In the genomic region with DNA sequence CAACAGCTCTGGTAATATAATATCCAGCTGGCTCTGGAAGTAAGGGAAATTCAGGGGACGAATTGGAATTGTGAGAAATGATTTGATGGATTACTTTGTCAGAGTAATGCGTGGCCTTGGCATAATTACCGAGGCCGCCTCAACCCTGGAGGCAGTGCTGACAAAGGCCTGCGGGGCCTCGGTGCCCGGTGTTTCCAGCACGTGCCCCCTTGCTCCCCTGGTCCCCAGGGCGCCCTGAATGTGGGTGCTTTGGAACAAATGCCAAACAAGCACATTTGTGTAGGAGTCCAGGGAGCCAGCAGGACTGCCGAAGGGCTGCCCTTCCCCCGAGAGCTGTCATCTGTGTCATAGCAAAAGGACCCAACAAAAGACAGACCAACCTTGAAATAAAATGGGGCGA, we compare ENCODE assay signal across 16 mouse cellular contexts.
DNase-seq lines count a peak whose midpoint lies in the region; ATAC-seq lines count a peak whose summit lies in the region.
"Had no signal": no experiment of that assay in that cellular context is flagged by ENCODE, and none has a peak within 500 bp of the region (broad histone marks: within the 10 kb centered on the region; RNA-seq: fewer than 3 reads in every experiment).

No protein-coding gene starts in this region.

- DNase-seq in hindbrain, embryonic 11.5 days (ENCODE audit: low spot score) = peak; percentile 35
- DNase-seq in adrenal gland, adult 2 months = peak; percentile 88
- DNase-seq in embryonic facial prominence, embryonic 10.5 days (ENCODE audit: low spot score) = peak; percentile 23
- peak; percentile 62 for DNase-seq in limb, embryonic 10.5 days (ENCODE audit: low spot score)
- DNase-seq in right cerebral cortex, postnatal 25 days = no peak
- DNase-seq in B cell, adult 2 months = no peak
- DNase-seq in layer of hippocampus, adult 9-10 months (ENCODE audit: low spot score) = no peak
- DNase-seq: cerebellum, postnatal 25 days; liver, embryonic 13.5 days; thymus, postnatal 25 days had no signal

- H3K27ac ChIP-seq in hindbrain, embryonic 11.5 days (ENCODE audit: low read depth, low read length) = no peak overlapping the region
- no peak overlapping the region for H3K27ac ChIP-seq in hindbrain, embryonic 16.5 days (ENCODE audit: low read depth, low read length)
- H3K27ac ChIP-seq in embryonic facial prominence, embryonic 10.5 days (replicated peaks) = peak overlapping the region; percentile 75
- peak overlapping the region; percentile 82 for H3K27ac ChIP-seq in limb, embryonic 10.5 days
- H3K27ac ChIP-seq: liver, embryonic 13.5 days; neural tube, embryonic 12.5 days had no signal

- H3K27me3 ChIP-seq in hindbrain, embryonic 11.5 days (ENCODE audit: control insufficient read depth, insufficient read depth, low read length) = no peaks in the 10 kb centered on the region
- peaks cover 3% of the 10 kb centered on the region; the same call in 1 of the 2 replicates for H3K27me3 ChIP-seq in hindbrain, embryonic 16.5 days (replicated peaks; ENCODE audit: control insufficient read depth, insufficient read depth, low read length)
- peaks cover 14% of the 10 kb centered on the region; the same call in 1 of the 2 replicates for H3K27me3 ChIP-seq in embryonic facial prominence, embryonic 10.5 days (replicated peaks; ENCODE audit: low read depth, poor library complexity, severe bottlenecking)
- H3K27me3 ChIP-seq in limb, embryonic 10.5 days (ENCODE audit: low read depth, poor library complexity, severe bottlenecking) = no peaks in the 10 kb centered on the region
- H3K27me3 ChIP-seq: liver, embryonic 13.5 days had no signal

- 0 out of 2 replicates have a peak, but pooled peaks have one; percentile 47 for ATAC-seq in hindbrain, embryonic 11.5 days (ENCODE audit: low FRiP score)
- ATAC-seq in hindbrain, embryonic 16.5 days = no peak
- ATAC-seq: activated CD4-positive, CD25-positive, alpha-beta regulatory T cell, adult 4 months; inflammation-experienced regulatory T-cells, adult 6 months; lung, postnatal 0 days had no signal

- 38% methylated on average over 12 of the region's 12 CpGs for WGBS in hindbrain, embryonic 11.5 days
- 32% methylated on average over 12 of the region's 12 CpGs for WGBS in hindbrain, embryonic 16.5 days
- WGBS in embryonic facial prominence, embryonic 10.5 days = 63% methylated on average over 12 of the region's 12 CpGs
- 56% methylated on average over 12 of the region's 12 CpGs for whole genome bisulfite sequencing in limb, embryonic 10.5 days

- H3K4me1 ChIP-seq in hindbrain, embryonic 11.5 days (replicated peaks; ENCODE audit: control insufficient read depth, insufficient read depth, low read length) = peaks cover 6% of the 10 kb centered on the region; the same call in 1 of the 2 replicates
- peaks cover 8% of the 10 kb centered on the region for H3K4me1 ChIP-seq in hindbrain, embryonic 16.5 days (ENCODE audit: control insufficient read depth, insufficient read depth, low read depth, low read length)
- H3K4me1 ChIP-seq in embryonic facial prominence, embryonic 10.5 days = peaks cover 66% of the 10 kb centered on the region
- H3K4me1 ChIP-seq in limb, embryonic 10.5 days = peaks cover 73% of the 10 kb centered on the region

- H3K36me3 ChIP-seq in hindbrain, embryonic 11.5 days (ENCODE audit: control insufficient read depth, insufficient read depth, low read length) = no peaks in the 10 kb centered on the region
- H3K36me3 ChIP-seq in hindbrain, embryonic 16.5 days (ENCODE audit: control insufficient read depth, insufficient read depth, low read length) = no peaks in the 10 kb centered on the region
- no peaks in the 10 kb centered on the region for H3K36me3 ChIP-seq in embryonic facial prominence, embryonic 10.5 days (replicated peaks)
- no peaks in the 10 kb centered on the region for H3K36me3 ChIP-seq in limb, embryonic 10.5 days
- H3K36me3 ChIP-seq: liver, embryonic 13.5 days; neural tube, embryonic 12.5 days had no signal

- H3K9ac ChIP-seq in hindbrain, embryonic 11.5 days (ENCODE audit: low read depth, low read length) = no peak overlapping the region
- H3K9ac ChIP-seq in hindbrain, embryonic 16.5 days (ENCODE audit: low read depth, low read length) = no peak overlapping the region
- H3K9ac ChIP-seq: liver, embryonic 13.5 days; neural tube, embryonic 12.5 days had no signal

- no peak overlapping the region for H3K4me2 ChIP-seq in hindbrain, embryonic 11.5 days (replicated peaks; ENCODE audit: low read depth, low read length)
- H3K4me2 ChIP-seq in hindbrain, embryonic 16.5 days (ENCODE audit: low read length) = no peak overlapping the region
- H3K4me2 ChIP-seq: liver, embryonic 13.5 days; neural tube, embryonic 12.5 days had no signal

- no peak overlapping the region for H3K4me3 ChIP-seq in hindbrain, embryonic 11.5 days (ENCODE audit: low read depth, low read length)
- H3K4me3 ChIP-seq in hindbrain, embryonic 16.5 days (ENCODE audit: low read length) = no peak overlapping the region
- H3K4me3 ChIP-seq in embryonic facial prominence, embryonic 10.5 days = no peak overlapping the region
- no peak overlapping the region for H3K4me3 ChIP-seq in limb, embryonic 10.5 days
- H3K4me3 ChIP-seq: erythroblast, embryonic 14.5 days; liver, embryonic 13.5 days; neural tube, embryonic 12.5 days had no signal

- no peaks in the 10 kb centered on the region for H3K9me3 ChIP-seq in hindbrain, embryonic 11.5 days (ENCODE audit: control insufficient read depth, low read length)
- H3K9me3 ChIP-seq in hindbrain, embryonic 16.5 days (ENCODE audit: control insufficient read depth, low read length) = no peaks in the 10 kb centered on the region
- no peaks in the 10 kb centered on the region for H3K9me3 ChIP-seq in embryonic facial prominence, embryonic 10.5 days
- no peaks in the 10 kb centered on the region for H3K9me3 ChIP-seq in limb, embryonic 10.5 days (replicated peaks)
- H3K9me3 ChIP-seq: liver, embryonic 13.5 days; neural tube, embryonic 12.5 days had no signal

Comparison
In these comparisons a context has a peak if more than half of its experiments do, and no peak if none do; other contexts are left out.
1. DNase-seq: peak in hindbrain, embryonic 11.5 days (single experiment), adrenal gland, adult 2 months (single experiment), embryonic facial prominence, embryonic 10.5 days (single experiment) and limb, embryonic 10.5 days (single experiment); none in right cerebral cortex, postnatal 25 days (single experiment), B cell, adult 2 months (0 of 2) and layer of hippocampus, adult 9-10 months (single experiment).
2. H3K27ac ChIP-seq: peak in embryonic facial prominence, embryonic 10.5 days (single experiment) and limb, embryonic 10.5 days (single experiment); none in hindbrain, embryonic 11.5 days (single experiment) and hindbrain, embryonic 16.5 days (single experiment).